Mouse (Mus musculus) neural tube, embryonic 13.5 days (tissue): ENCODE measurements around the gene Fbxl12. TPM values are rescaled to one million over a fixed set of nuclear protein-coding genes. Genes with fewer than 3 reads are reported as not detected.
"Not testable (repeated sequence)": the region's sequence is repeated elsewhere in the genome, so short reads cannot be mapped to it uniquely, and the experiment has no call there.

Experiments used
- ATAC-seq: fragments of 200-750 bp; cut with Nextera tagmentation; 2 replicates; pipeline ENCODE4 v1.8.0; 2017; ENCODE audit warnings: low read depth, mild to moderate bottlenecking, moderate TSS enrichment, moderate library complexity
- H3K27ac ChIP-seq: fragments of 300-500 bp; sonication (generic); replicated peaks from 2 replicates; pipeline ENCODE4 v1.5.1; 2015; ENCODE audit warnings: moderate library complexity, mild to moderate bottlenecking, inconsistent platforms
- H3K27me3 ChIP-seq: fragments of 300-500 bp; sonication (generic); 2 replicates; pipeline ENCODE4 v1.6.1; 2015; ENCODE audit warnings: mild to moderate bottlenecking, inconsistent platforms
- H3K36me3 ChIP-seq: fragments of 300-500 bp; sonication (generic); 2 replicates; pipeline ENCODE4 v1.6.1; 2015; ENCODE audit warnings: mild to moderate bottlenecking, inconsistent platforms
- H3K4me1 ChIP-seq: fragments of 300-500 bp; sonication (generic); replicated peaks from 2 replicates; pipeline ENCODE4 v1.6.1; 2015; ENCODE audit warnings: inconsistent platforms
- H3K4me2 ChIP-seq: fragments of 300-500 bp; sonication (generic); 2 replicates; pipeline ENCODE4 v1.6.1; 2015; ENCODE audit warnings: inconsistent platforms, mild to moderate bottlenecking, moderate library complexity
- H3K4me3 ChIP-seq: fragments of 300-500 bp; sonication (generic); 2 replicates; pipeline ENCODE4 v1.5.1; 2015; ENCODE audit warnings: mild to moderate bottlenecking, inconsistent platforms
- H3K9ac ChIP-seq: fragments of 300-500 bp; sonication (generic); 2 replicates; pipeline ENCODE4 v1.6.1; 2015; ENCODE audit warnings: moderate library complexity, mild to moderate bottlenecking, inconsistent platforms
- H3K9me3 ChIP-seq: fragments of 300-500 bp; sonication (generic); 2 replicates; pipeline ENCODE4 v1.6.1; 2016; ENCODE audit warnings: inconsistent platforms
- WGBS: fragments of 180-500 bp; shearing (Covaris S2); methylation state at CpG from one replicate; pipeline ENCODE4 v1.1.7; 2015; 5-methylcytosine and 5-hydroxymethylcytosine counted together
- polyA plus RNA-seq: library from polyadenylated mRNA; unstranded; fragments of >200 nt; fragmentation: Nextera tagmentation; extraction: Ambion mirVana; gene quantifications from 2 replicates; pipeline ENCODE4 v1.2.1, GENCODE M21; 2015

Fbxl12 gene
- 16.0 and 16.2 TPM in 2 replicates for polyA plus RNA-seq

GRCm38 (mm10) chr9:20644360-20645081 lies at the start of gene Fbxl12:
Fbxl12 (minus strand) TSS chr9:20644767.
- peaks cover 40% of the 10 kb centered on the region for H3K36me3 ChIP-seq
- whole genome bisulfite sequencing, result under 1% methylated on average over 43 of the region's 43 CpGs
- H3K4me2 ChIP-seq, result peak within 1 kb of the TSS; percentile 100
- no peaks in the 10 kb centered on the region for H3K9me3 ChIP-seq
- H3K4me3 ChIP-seq, result peak within 1 kb of the TSS; percentile 93
- H3K9ac ChIP-seq, result peak within 1 kb of the TSS; percentile 89
- H3K27ac ChIP-seq, result peak within 1 kb of the TSS; percentile 94
- H3K4me1 ChIP-seq, result peaks cover 43% of the 10 kb centered on the region
- ATAC-seq, result no peak
- H3K27me3 ChIP-seq, result no peaks in the 10 kb centered on the region

DNA sequence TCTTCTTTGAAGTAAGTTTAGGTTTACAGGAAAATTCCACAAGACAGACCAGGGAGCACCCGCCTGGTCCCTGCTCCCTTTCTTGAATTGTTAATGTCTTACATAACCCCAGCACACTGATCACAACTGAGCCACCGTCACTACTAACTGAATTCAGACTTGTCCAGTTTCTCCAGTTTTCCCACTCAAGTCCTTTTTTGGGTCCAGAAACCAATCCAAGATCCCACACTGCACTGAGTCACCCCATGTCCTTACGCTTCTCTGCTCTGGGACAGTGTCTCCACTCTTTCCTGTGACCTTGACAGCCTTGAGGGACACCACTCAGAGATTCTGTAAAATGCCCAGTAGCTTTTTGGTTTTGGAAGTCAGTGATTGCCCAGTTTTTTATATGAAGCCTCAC lies 48.3 kb upstream of the Fbxl12 start:
- no peaks in the 10 kb centered on the region for H3K27me3 ChIP-seq
- H3K4me1 ChIP-seq, result peaks cover 62% of the 10 kb centered on the region
- no peaks in the 10 kb centered on the region for H3K36me3 ChIP-seq
- 0 out of 2 replicates have a peak overlapping the region, but pooled peaks have one; percentile 18 for H3K27ac ChIP-seq
- WGBS, result 87% methylated on average over 3 of the region's 3 CpGs
- H3K4me3 ChIP-seq, result no peak overlapping the region
- H3K9ac ChIP-seq, result no peak overlapping the region
- no peaks in the 10 kb centered on the region for H3K9me3 ChIP-seq
- no peak for ATAC-seq
- no peak overlapping the region for H3K4me2 ChIP-seq

- not testable (repeated sequence) for H3K36me3 ChIP-seq, H3K4me2 ChIP-seq, H3K27me3 ChIP-seq, H3K4me3 ChIP-seq, H3K9ac ChIP-seq, H3K9me3 ChIP-seq, ATAC-seq
- peak overlapping the region; percentile 80 for H3K27ac ChIP-seq
- H3K4me1 ChIP-seq, result peaks cover 39% of the 10 kb centered on the region
- 78% methylated on average over 2 of the region's 2 CpGs for WGBS
Observed at GRCm38 (mm10) chr9:20690449-20690848, 45.9 kb upstream of the Fbxl12 start.

GRCm38 (mm10) chr9:20689913-20690312 lies 45.3 kb upstream of the Fbxl12 start:
- H3K27ac ChIP-seq, result peak overlapping the region; percentile 80
- ATAC-seq, result peak; percentile 68
- H3K4me3 ChIP-seq, result no peak overlapping the region
- peaks cover 34% of the 10 kb centered on the region for H3K4me1 ChIP-seq
- H3K36me3 ChIP-seq, result no peaks in the 10 kb centered on the region
- WGBS, result 3% methylated on average over 4 of the region's 4 CpGs
- no peak overlapping the region for H3K4me2 ChIP-seq
- no peaks in the 10 kb centered on the region for H3K9me3 ChIP-seq
- no peaks in the 10 kb centered on the region for H3K27me3 ChIP-seq
- H3K9ac ChIP-seq, result peak overlapping the region; percentile 43

- Histone ChIP-seq H3K9ac (no peak overlapping the region), H3K4me2 (no peak overlapping the region), H3K36me3 (no peaks in the 10 kb centered on the region), H3K27me3 (no peaks in the 10 kb centered on the region), H3K4me1 (peaks cover 29% of the 10 kb centered on the region), H3K4me3 (no peak overlapping the region), H3K27ac (peak overlapping the region; percentile 80), H3K9me3 (no peaks in the 10 kb centered on the region)
- WGBS, result 50% methylated on average over 1 of the region's 1 CpGs
- no peak for ATAC-seq
Observed at GRCm38 (mm10) chr9:20689403-20689802, 44.8 kb upstream of the Fbxl12 start.

GRCm38 (mm10) chr9:20685081-20685861 lies 40.7 kb upstream of the Fbxl12 start:
- Histone ChIP-seq H3K27me3 (no peaks in the 10 kb centered on the region), H3K36me3 (no peaks in the 10 kb centered on the region), H3K27ac (no peak overlapping the region), H3K4me3 (no peak overlapping the region), H3K4me2 (no peak overlapping the region), H3K9me3 (no peaks in the 10 kb centered on the region), H3K9ac (no peak overlapping the region), H3K4me1 (peaks cover 21% of the 10 kb centered on the region)
- WGBS, result 57% methylated on average over 17 of the region's 17 CpGs
- no peak for ATAC-seq

DNA sequence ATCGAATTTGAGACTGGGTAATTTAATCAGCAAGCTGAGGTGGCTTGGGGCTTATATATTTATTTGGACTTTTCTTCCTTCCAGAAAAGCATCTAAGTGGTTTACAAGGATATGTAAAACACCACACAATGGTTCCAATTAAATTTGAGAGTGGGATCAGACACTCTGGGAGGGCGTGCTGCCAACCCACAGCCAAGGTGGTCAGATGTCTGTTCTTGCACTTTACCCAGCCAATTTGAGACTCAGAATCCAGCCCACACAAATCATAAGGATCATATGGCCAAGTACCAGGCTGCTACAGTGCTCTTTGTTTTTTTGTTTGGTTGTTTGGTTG lies 37.8 kb upstream of the Fbxl12 start:
- Histone ChIP-seq H3K9ac (no peak overlapping the region), H3K27me3 (no peaks in the 10 kb centered on the region), H3K27ac (peak overlapping the region; percentile 49; the same call in 1 of the 2 replicates), H3K4me3 (no peak overlapping the region), H3K36me3 (no peaks in the 10 kb centered on the region), H3K9me3 (no peaks in the 10 kb centered on the region), H3K4me2 (no peak overlapping the region), H3K4me1 (peaks cover 26% of the 10 kb centered on the region)
- no peak for ATAC-seq
- 50% methylated on average over 2 of the region's 2 CpGs for WGBS

DNA sequence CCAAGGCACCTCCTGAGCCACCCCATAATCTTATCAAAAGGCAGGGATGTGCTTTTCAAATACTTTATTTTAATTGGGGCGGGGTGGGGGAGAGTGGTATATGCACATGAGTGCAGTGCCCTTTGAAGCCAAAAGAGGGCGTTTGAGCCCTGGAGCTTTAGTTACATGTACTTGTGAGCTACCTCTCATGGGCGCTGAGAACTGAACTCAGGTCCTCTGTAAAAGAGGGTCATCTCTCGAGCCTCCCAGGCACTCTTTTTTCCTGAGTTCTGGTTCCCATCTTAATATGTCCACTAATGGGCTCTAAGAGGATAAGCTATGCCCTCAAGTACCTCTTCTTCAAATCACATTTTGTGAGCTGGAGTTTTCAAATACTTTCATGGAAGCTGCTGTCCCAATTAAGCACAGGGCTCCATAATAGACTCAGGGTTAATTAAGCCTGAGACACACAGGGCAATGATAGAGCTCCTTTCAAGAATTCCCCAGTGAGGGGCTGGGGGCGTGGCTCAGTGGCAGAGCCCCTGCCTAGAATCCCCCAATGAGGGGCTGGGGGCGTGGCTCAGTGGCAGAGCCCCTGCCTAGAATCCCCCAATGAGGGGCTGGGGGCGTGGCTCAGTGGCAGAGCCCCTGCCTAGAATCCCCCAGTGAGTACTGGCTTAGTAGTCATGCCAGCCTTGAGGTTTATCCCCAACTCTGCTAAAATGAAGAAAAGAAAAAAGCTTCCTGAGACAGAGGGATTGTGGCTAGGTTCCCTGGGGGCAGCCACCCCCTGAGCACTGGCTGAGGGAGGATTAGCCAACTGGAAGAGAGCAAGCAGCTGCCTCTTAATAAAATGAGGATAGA lies 37.2 kb upstream of the Fbxl12 start:
- no peaks in the 10 kb centered on the region for H3K27me3 ChIP-seq
- H3K9ac ChIP-seq, result no peak overlapping the region
- no peaks in the 10 kb centered on the region for H3K36me3 ChIP-seq
- ATAC-seq, result peak; percentile 45; the same call in 1 of the 2 replicates
- no peak overlapping the region for H3K4me2 ChIP-seq
- no peak overlapping the region for H3K4me3 ChIP-seq
- 40% methylated on average over 7 of the region's 7 CpGs for WGBS
- H3K4me1 ChIP-seq, result peaks cover 26% of the 10 kb centered on the region
- peak overlapping the region; percentile 7; the same call in 1 of the 2 replicates for H3K27ac ChIP-seq
- no peaks in the 10 kb centered on the region for H3K9me3 ChIP-seq

DNA sequence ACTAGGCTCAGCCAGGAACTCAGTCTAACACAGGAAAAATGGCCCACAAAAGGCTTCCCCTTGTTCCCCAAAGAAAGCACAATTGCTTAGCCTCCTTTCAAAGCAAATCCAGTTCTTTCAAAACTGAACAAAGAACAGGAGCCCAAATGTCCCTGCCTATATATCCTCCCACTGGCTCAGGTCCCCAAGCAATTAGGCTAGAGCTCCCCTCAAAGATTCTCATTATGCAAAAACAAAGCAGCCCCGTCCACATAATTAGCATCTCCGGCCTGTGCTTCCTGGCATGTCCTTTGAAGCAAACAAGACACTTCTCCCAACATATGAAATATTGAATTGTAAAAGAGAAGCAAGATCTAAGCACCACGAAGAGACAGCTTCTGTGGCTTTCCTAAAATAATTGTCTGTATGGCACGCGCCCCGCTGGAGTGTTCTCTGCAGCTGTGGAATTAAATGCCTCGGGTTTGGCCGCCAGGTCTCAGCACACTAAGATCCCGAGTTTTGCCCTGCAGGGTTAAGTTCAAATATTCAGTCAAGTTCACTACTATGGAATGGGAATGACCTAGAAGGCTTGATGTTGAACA lies 35.9 kb upstream of the Fbxl12 start:
- Histone ChIP-seq H3K9ac (no peak overlapping the region), H3K4me2 (no peak overlapping the region), H3K27ac (peak overlapping the region; percentile 20), H3K9me3 (no peaks in the 10 kb centered on the region), H3K27me3 (no peaks in the 10 kb centered on the region), H3K4me1 (peaks cover 26% of the 10 kb centered on the region), H3K4me3 (no peak overlapping the region), H3K36me3 (no peaks in the 10 kb centered on the region)
- WGBS, result 50% methylated on average over 9 of the region's 9 CpGs
- ATAC-seq, result no peak

DNA sequence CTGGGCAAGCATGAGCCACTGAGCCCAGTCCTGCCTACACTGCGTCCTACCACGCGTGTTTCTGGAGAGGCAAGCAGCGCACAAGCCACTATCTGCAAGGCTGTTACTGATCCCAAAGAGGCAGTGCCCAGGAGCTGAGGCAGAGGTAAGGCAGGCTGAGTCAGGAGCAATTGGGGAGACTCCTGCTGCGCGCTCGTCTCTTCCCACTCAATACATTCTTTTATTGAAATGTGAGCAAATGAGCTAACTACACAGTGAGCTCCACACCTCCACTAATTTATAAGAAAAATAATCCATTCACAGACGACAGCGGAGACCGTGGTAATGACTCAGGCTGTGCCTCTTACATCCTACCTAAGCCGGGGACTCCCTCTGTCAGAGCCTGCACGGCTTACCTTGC lies 33.3 kb upstream of the Fbxl12 start:
- WGBS, result 90% methylated on average over 12 of the region's 12 CpGs
- Histone ChIP-seq H3K4me1 (peaks cover 26% of the 10 kb centered on the region), H3K27ac (no peak overlapping the region), H3K9me3 (no peaks in the 10 kb centered on the region), H3K4me2 (no peak overlapping the region), H3K27me3 (no peaks in the 10 kb centered on the region), H3K9ac (no peak overlapping the region), H3K4me3 (no peak overlapping the region), H3K36me3 (peaks cover 9% of the 10 kb centered on the region; the same call in 1 of the 2 replicates)
- ATAC-seq, result no peak

GRCm38 (mm10) chr9:20672047-20672446 lies 27.5 kb upstream of the Fbxl12 start:
- Histone ChIP-seq H3K36me3 (peaks cover 16% of the 10 kb centered on the region), H3K4me1 (peaks cover 9% of the 10 kb centered on the region; the same call in 1 of the 2 replicates), H3K9ac (no peak overlapping the region), H3K9me3 (no peaks in the 10 kb centered on the region), H3K27me3 (no peaks in the 10 kb centered on the region), H3K27ac (no peak overlapping the region), H3K4me3 (no peak overlapping the region), H3K4me2 (no peak overlapping the region)
- WGBS, result 84% methylated on average over 16 of the region's 16 CpGs
- ATAC-seq, result no peak
